In genomic region chr6:90509085-90509484, GRCm38 (mm10) we compare ENCODE assay signal across 10 mouse cellular contexts. TPM values are rescaled to one million over a fixed set of nuclear protein-coding genes. Genes with fewer than 3 reads are reported as not detected.
A peak's percentile ranks its signal among the peaks of the same experiment; 100 is the strongest.
DNase-seq lines count a peak whose midpoint lies in the region; ATAC-seq lines count a peak whose summit lies in the region.
"Had no signal": no experiment of that assay in that cellular context is flagged by ENCODE, and none has a peak within 500 bp of the region (broad histone marks: within the 10 kb centered on the region; RNA-seq: fewer than 3 reads in every experiment).

No protein-coding gene starts in this region.

- peak; percentile 66 for DNase-seq in NIH3T3 (ENCODE audit: low read depth)
- DNase-seq in heart, adult 18-20 months: peak; percentile 89 to 93
- DNase-seq in embryo, embryonic 11 days: no peak

- no peaks in the 10 kb centered on the region for H3K36me3 ChIP-seq in forebrain, embryonic 15.5 days
- no peaks in the 10 kb centered on the region for H3K36me3 ChIP-seq in forebrain, embryonic 16.5 days (ENCODE audit: control insufficient read depth, insufficient read depth)
- H3K36me3 ChIP-seq in kidney, embryonic 15.5 days: no peaks in the 10 kb centered on the region
- H3K36me3 ChIP-seq in neural tube, embryonic 15.5 days: no peaks in the 10 kb centered on the region
- H3K36me3 ChIP-seq: embryonic facial prominence, embryonic 13.5 days; limb, embryonic 13.5 days had no signal

- no peaks in the 10 kb centered on the region for H3K9me3 ChIP-seq in forebrain, embryonic 15.5 days
- no peaks in the 10 kb centered on the region for H3K9me3 ChIP-seq in forebrain, embryonic 16.5 days (ENCODE audit: control insufficient read depth, low read length)
- no peaks in the 10 kb centered on the region for H3K9me3 ChIP-seq in kidney, embryonic 15.5 days (replicated peaks)
- no peaks in the 10 kb centered on the region for H3K9me3 ChIP-seq in neural tube, embryonic 15.5 days (replicated peaks)
- H3K9me3 ChIP-seq: embryonic facial prominence, embryonic 13.5 days; limb, embryonic 13.5 days had no signal

- peaks cover 38% of the 10 kb centered on the region for H3K4me1 ChIP-seq in forebrain, embryonic 15.5 days
- peaks cover 38% of the 10 kb centered on the region for H3K4me1 ChIP-seq in forebrain, embryonic 16.5 days (replicated peaks; ENCODE audit: control insufficient read depth, insufficient read depth, low read length)
- H3K4me1 ChIP-seq in kidney, embryonic 15.5 days: peaks cover 36% of the 10 kb centered on the region
- H3K4me1 ChIP-seq in neural tube, embryonic 15.5 days: peaks cover 32% of the 10 kb centered on the region

- no peak for ATAC-seq in forebrain, embryonic 15.5 days (replicated peaks)
- ATAC-seq in forebrain, embryonic 16.5 days: no peak
- no peak for ATAC-seq in kidney, embryonic 15.5 days (replicated peaks; ENCODE audit: low FRiP score)
- ATAC-seq in neural tube, embryonic 15.5 days (ENCODE audit: low FRiP score): no peak; the same call in 1 of the 2 replicates
- ATAC-seq in megakaryocyte progenitor cell, adult 5-6 weeks (replicated peaks; ENCODE audit: poor library complexity): no peak

- 66% methylated on average over 6 of the region's 6 CpGs for WGBS in forebrain, embryonic 15.5 days
- 58% methylated on average over 6 of the region's 6 CpGs for WGBS in forebrain, embryonic 16.5 days
- 66% methylated on average over 6 of the region's 6 CpGs for WGBS in kidney, embryonic 15.5 days
- 59% methylated on average over 6 of the region's 6 CpGs for WGBS in neural tube, embryonic 15.5 days

- no peak overlapping the region for H3K4me3 ChIP-seq in forebrain, embryonic 15.5 days
- H3K4me3 ChIP-seq in forebrain, embryonic 16.5 days (replicated peaks; ENCODE audit: low read length): no peak overlapping the region
- H3K4me3 ChIP-seq in kidney, embryonic 15.5 days (replicated peaks): no peak overlapping the region
- no peak overlapping the region for H3K4me3 ChIP-seq in neural tube, embryonic 15.5 days (replicated peaks)
- H3K4me3 ChIP-seq: embryonic facial prominence, embryonic 13.5 days; limb, embryonic 13.5 days had no signal

- peak overlapping the region; percentile 22; the same call in 1 of the 2 replicates for H3K27ac ChIP-seq in forebrain, embryonic 15.5 days (replicated peaks)
- no peak overlapping the region for H3K27ac ChIP-seq in forebrain, embryonic 16.5 days (ENCODE audit: low read length)
- H3K27ac ChIP-seq in kidney, embryonic 15.5 days: peak overlapping the region; percentile 73; the same call in 1 of the 2 replicates
- H3K27ac ChIP-seq in neural tube, embryonic 15.5 days (replicated peaks): peak overlapping the region; percentile 81; the same call in 1 of the 2 replicates
- H3K27ac ChIP-seq: embryonic facial prominence, embryonic 13.5 days; limb, embryonic 13.5 days had no signal

- H3K9ac ChIP-seq in forebrain, embryonic 15.5 days (replicated peaks): no peak overlapping the region
- H3K9ac ChIP-seq in forebrain, embryonic 16.5 days (replicated peaks; ENCODE audit: low read depth, low read length): no peak overlapping the region
- H3K9ac ChIP-seq in kidney, embryonic 15.5 days: no peak overlapping the region
- no peak overlapping the region for H3K9ac ChIP-seq in neural tube, embryonic 15.5 days (replicated peaks)
- H3K9ac ChIP-seq: embryonic facial prominence, embryonic 13.5 days; limb, embryonic 13.5 days had no signal

- no peak overlapping the region for H3K4me2 ChIP-seq in forebrain, embryonic 15.5 days (replicated peaks)
- H3K4me2 ChIP-seq in forebrain, embryonic 16.5 days (ENCODE audit: low read length): no peak overlapping the region
- no peak overlapping the region for H3K4me2 ChIP-seq in kidney, embryonic 15.5 days
- H3K4me2 ChIP-seq in neural tube, embryonic 15.5 days: no peak overlapping the region
- H3K4me2 ChIP-seq: embryonic facial prominence, embryonic 13.5 days; limb, embryonic 13.5 days had no signal

- H3K27me3 ChIP-seq in forebrain, embryonic 15.5 days: no peaks in the 10 kb centered on the region
- no peaks in the 10 kb centered on the region for H3K27me3 ChIP-seq in forebrain, embryonic 16.5 days (replicated peaks; ENCODE audit: control insufficient read depth, insufficient read depth, low read length)
- no peaks in the 10 kb centered on the region for H3K27me3 ChIP-seq in kidney, embryonic 15.5 days
- no peaks in the 10 kb centered on the region for H3K27me3 ChIP-seq in neural tube, embryonic 15.5 days (replicated peaks)
- H3K27me3 ChIP-seq: embryonic facial prominence, embryonic 13.5 days; limb, embryonic 13.5 days had no signal

RNA-seq across cellular contexts. Expression of gene Aldh1l1, which starts 22.9 kb away (rescaled TPM):
- 29.0 and 35.6 TPM in 2 replicates for polyA plus RNA-seq in forebrain, embryonic 15.5 days (2015; fragmentation: Nextera tagmentation; extraction: Ambion mirVana)
- 33.3 and 38.0 TPM in 2 replicates for polyA plus RNA-seq in forebrain, embryonic 16.5 days (2015; fragmentation: Nextera tagmentation; extraction: Ambion mirVana)
- total RNA-seq in heart, adult 18-20 months (2021): 1 to 10 TPM; 1.7 to 4.9 TPM
- 11.2 and 13.8 TPM in 2 replicates for polyA plus RNA-seq in kidney, embryonic 15.5 days (2015; fragmentation: Nextera tagmentation; extraction: Ambion mirVana)
- polyA plus RNA-seq in neural tube, embryonic 15.5 days (2015; fragmentation: Nextera tagmentation; extraction: Ambion mirVana): 60.1 and 68.2 TPM in 2 replicates
- 1.1 TPM in 2 replicates for total RNA-seq in megakaryocyte progenitor cell, adult 5-6 weeks (2015)
- total RNA-seq in megakaryocyte progenitor cell, adult 5-6 weeks (2017): 2.0 and 2.4 TPM in 2 replicates

RNA-seq across cellular contexts. Expression of gene Klf15, which starts 46.7 kb away (rescaled TPM):
- 12.9 and 13.1 TPM in 2 replicates for polyA plus RNA-seq in forebrain, embryonic 15.5 days (2015; fragmentation: Nextera tagmentation; extraction: Ambion mirVana)
- 11.6 and 14.3 TPM in 2 replicates for polyA plus RNA-seq in forebrain, embryonic 16.5 days (2015; fragmentation: Nextera tagmentation; extraction: Ambion mirVana)
- total RNA-seq in heart, adult 18-20 months (2021): 10 to 100 TPM; 70.9 to 89.8 TPM
- polyA plus RNA-seq in kidney, embryonic 15.5 days (2015; fragmentation: Nextera tagmentation; extraction: Ambion mirVana): 11.7 and 12.6 TPM in 2 replicates
- polyA plus RNA-seq in neural tube, embryonic 15.5 days (2015; fragmentation: Nextera tagmentation; extraction: Ambion mirVana): 16.9 and 18.5 TPM in 2 replicates
- 0.22 TPM in 1 of 2 replicates, not detected in the other for total RNA-seq in megakaryocyte progenitor cell, adult 5-6 weeks (2015)
- not detected in 2 replicates for total RNA-seq in megakaryocyte progenitor cell, adult 5-6 weeks (2017)
